Mouse (Mus musculus): ENCODE data around the gene Serac1. TPM values are rescaled to one million over a fixed set of nuclear protein-coding genes. Genes with fewer than 3 reads are reported as not detected.

Serac1 gene
- total and polyA plus RNA-seq, 3 experiments = 4.1 to 5.9 TPM; not detected in 1

- TF ChIP-seq ZNF384 (IDR thresholded peaks at IDR 0.05; ENCODE audit: low read depth, low read length) (no peak), E2F4 (IDR thresholded peaks at IDR 0.05; ENCODE audit: borderline replicate concordance, low read depth, low read length) (no peak), POLR2AphosphoS2 (IDR thresholded peaks at IDR 0.05; ENCODE audit: low read length) (peak; percentile 72), ETS1 (IDR thresholded peaks at IDR 0.05; ENCODE audit: low read depth, low read length) (0 out of 2 replicates have a peak, but pooled peaks have one; percentile 33), SMC3 (IDR thresholded peaks at IDR 0.05; ENCODE audit: low read depth, low read length) (no peak), JUND (IDR thresholded peaks at IDR 0.05; ENCODE audit: low read depth, low read length) (no peak)
These were observed at the start of gene Serac1, which contains the start of gene Gtf2h5 (continued) for GRCm38 (mm10) chr17:6079287-6080122.

GRCm38 (mm10) chr17:6128039-6128438 is 48.5 kb upstream of the Serac1 start:
- Histone ChIP-seq H3K9me3 (replicated peaks; ENCODE audit: insufficient read depth, low read length) (no peaks in the 10 kb centered on the region), H3K4me1 (ENCODE audit: control insufficient read depth in 1 of 2, insufficient read depth in 2 of 2, low read length in 2 of 2) (no peaks in the 10 kb centered on the region), H3K27me3 (ENCODE audit: control insufficient read depth in 1 of 2, insufficient read depth in 2 of 2, low read length in 2 of 2) (no peaks in the 10 kb centered on the region), H3K36me3 (ENCODE audit: control insufficient read depth in 1 of 2, insufficient read depth in 2 of 2, low read length in 2 of 2) (no peaks in the 10 kb centered on the region; a peak in 1 of 4 replicates), H3K79me2 (ENCODE audit: control insufficient read depth, insufficient read depth, low read length, poor library complexity) (no peaks in the 10 kb centered on the region), H3K27ac (ENCODE audit: control insufficient read depth, low read depth, low read length) (no peak overlapping the region), H3K4me3 (ENCODE audit: control insufficient read depth in 1 of 2, insufficient read depth in 1 of 2, low read depth in 2 of 2, low read length in 2 of 2) (no peak overlapping the region), H3K9ac (ENCODE audit: control insufficient read depth, low read depth, low read length, poor library complexity, severe bottlenecking) (no peak overlapping the region)
- TF ChIP-seq ZC3H11A (IDR thresholded peaks at IDR 0.05; ENCODE audit: low read depth, low read length) (no peak), ZNF384 (IDR thresholded peaks at IDR 0.05; ENCODE audit: low read depth, low read length) (no peak), MEF2A (IDR thresholded peaks at IDR 0.05; ENCODE audit: extremely low read depth, insufficient replicate concordance, low read depth, low read length, poor library complexity, severe bottlenecking) (no peak), ZMIZ1 (IDR thresholded peaks at IDR 0.05; ENCODE audit: low read depth, low read length) (no peak), KAT2A (conservative IDR thresholded peaks at IDR 0.05; ENCODE audit: low read depth, low read length) (no peak), NELFE (IDR thresholded peaks at IDR 0.05; ENCODE audit: low read depth, low read length) (no peak), BHLHE40 (IDR thresholded peaks at IDR 0.05; ENCODE audit: borderline replicate concordance, low read depth, low read length) (no peak), EP300 (IDR thresholded peaks at IDR 0.05; ENCODE audit: low read depth in 1 of 2, low read length in 2 of 2) (no peak)
- DNase-seq (ENCODE audit: low read depth, low spot score) = no peak

GRCm38 (mm10) chr17:6125441-6125840 is 45.9 kb upstream of the Serac1 start:
- Histone ChIP-seq H3K9ac (ENCODE audit: control insufficient read depth, low read depth, low read length, poor library complexity, severe bottlenecking) (no peak overlapping the region), H3K36me3 (ENCODE audit: control insufficient read depth in 1 of 2, insufficient read depth in 2 of 2, low read length in 2 of 2) (peaks cover 0 to 4% of the 10 kb centered on the region in 2 experiments; a peak in 1 of 4 replicates), H3K9me3 (replicated peaks; ENCODE audit: insufficient read depth, low read length) (no peaks in the 10 kb centered on the region), H3K4me1 (ENCODE audit: control insufficient read depth in 1 of 2, insufficient read depth in 2 of 2, low read length in 2 of 2) (no peaks in the 10 kb centered on the region), H3K27ac (ENCODE audit: control insufficient read depth, low read depth, low read length) (no peak overlapping the region), H3K4me3 (ENCODE audit: control insufficient read depth in 1 of 2, insufficient read depth in 1 of 2, low read depth in 2 of 2, low read length in 2 of 2) (no peak overlapping the region), H3K79me2 (ENCODE audit: control insufficient read depth, insufficient read depth, low read length, poor library complexity) (no peaks in the 10 kb centered on the region), H3K27me3 (ENCODE audit: control insufficient read depth in 1 of 2, insufficient read depth in 2 of 2, low read length in 2 of 2) (no peaks in the 10 kb centered on the region)
- no peak for DNase-seq (ENCODE audit: low read depth, low spot score)
- TF ChIP-seq HCFC1 (IDR thresholded peaks at IDR 0.05; ENCODE audit: low read depth, low read length) = no peak
- TF ChIP-seq ZKSCAN1 (IDR thresholded peaks at IDR 0.05; ENCODE audit: low read depth, low read length) = no peak
- no peak for TF ChIP-seq RCOR1 (IDR thresholded peaks at IDR 0.05; ENCODE audit: low read depth, low read length)
- TF ChIP-seq SIN3A (IDR thresholded peaks at IDR 0.05; ENCODE audit: low read length) = no peak
- no peak for TF ChIP-seq E2F4 (IDR thresholded peaks at IDR 0.05; ENCODE audit: borderline replicate concordance, low read depth, low read length)
- no peak for TF ChIP-seq NELFE (IDR thresholded peaks at IDR 0.05; ENCODE audit: low read depth, low read length)
- TF ChIP-seq ZC3H11A (IDR thresholded peaks at IDR 0.05; ENCODE audit: low read depth, low read length) = no peak
- no peak for TF ChIP-seq ZNF384 (IDR thresholded peaks at IDR 0.05; ENCODE audit: low read depth, low read length)
- TF ChIP-seq CTCF (IDR thresholded peaks at IDR 0.05 in 2 of 3, conservative IDR thresholded peaks at IDR 0.05 in 1 of 3; ENCODE audit: control insufficient read depth in 1 of 3, insufficient read depth in 1 of 3, low read depth in 2 of 3, low read length in 3 of 3, poor library complexity in 1 of 3, severe bottlenecking in 1 of 3) = no peak
- no peak for TF ChIP-seq TBP (IDR thresholded peaks at IDR 0.05; ENCODE audit: low read depth, low read length)
- no peak for TF ChIP-seq NRF1 (IDR thresholded peaks at IDR 0.05; ENCODE audit: insufficient read depth, low read depth, low read length, poor library complexity, severe bottlenecking)

Measured in MEL (cell line).